Mouse (Mus musculus) heart, adult 8-10 months (tissue): ENCODE results near the gene D16Ertd472e. TPM values are rescaled to one million over a fixed set of nuclear protein-coding genes. Genes with fewer than 3 reads are reported as not detected.

ENCODE experiments used
- DNase-seq: peaks from one replicate; pipeline ENCODE4 v3.0.0; 2022; ENCODE audit warnings: low spot score
- total RNA-seq, 4 experiments: library from RNA; stranded (reverse); gene quantifications; 2 replicates each; pipeline ENCODE4 v1.2.4; 2022

The D16Ertd472e gene
- total RNA-seq, 4 experiments from 2014 or later, result 3.6 to 4.8 (median 4.4) TPM

- DNase-seq, result no peak
Observed at GRCm38 (mm10) chr16:78490779-78491178, 85.7 kb downstream of the D16Ertd472e start.

Other genes with a start within 250 kb of the D16Ertd472e start
- gene Btg3, start 199.5 kb downstream of the D16Ertd472e start, total RNA-seq, result 1 to 10 TPM; 5.3 to 6.5 (median 5.8) TPM